Mouse (Mus musculus) midbrain, postnatal 0 days (tissue): ENCODE results near the gene Ip6k1. TPM values are rescaled to one million over a fixed set of nuclear protein-coding genes. Genes with fewer than 3 reads are reported as not detected.

ENCODE experiments used
- ATAC-seq: fragments of 200-750 bp; cut with Nextera tagmentation; 2 replicates; pipeline ENCODE4 v1.8.0; 2017; ENCODE audit warnings: moderate number of reproducible peaks, mild to moderate bottlenecking, moderate TSS enrichment, moderate library complexity; ENCODE audit not compliant: low FRiP score
- DNase-seq: peaks from one replicate; pipeline ENCODE4 v3.0.0-alpha.2; 2015; ENCODE audit warnings: low spot score
- H3K27ac ChIP-seq: fragments of 300-500 bp; sonication (generic); 2 replicates; pipeline ENCODE4 v1.5.1; 2014; ENCODE audit warnings: low read depth, mild to moderate bottlenecking, low read length, mixed read lengths
- H3K27me3 ChIP-seq: fragments of 300-500 bp; sonication (generic); 2 replicates; pipeline ENCODE4 v1.6.1; 2014; ENCODE audit warnings: low read length, control low read depth, mixed read lengths; ENCODE audit not compliant: insufficient read depth
- H3K36me3 ChIP-seq: fragments of 300-500 bp; sonication (generic); 2 replicates; pipeline ENCODE4 v1.6.1; 2014; ENCODE audit warnings: low read length, control low read depth, mixed read lengths; ENCODE audit not compliant: insufficient read depth
- H3K4me1 ChIP-seq: fragments of 300-500 bp; sonication (generic); 2 replicates; pipeline ENCODE4 v1.6.1; 2014; ENCODE audit warnings: mild to moderate bottlenecking, control low read depth, antibody characterized with exemption, low read length, mixed read lengths; ENCODE audit not compliant: insufficient read depth
- H3K4me2 ChIP-seq: fragments of 300-500 bp; sonication (generic); 2 replicates; pipeline ENCODE4 v1.6.1; 2014; ENCODE audit warnings: low read depth, mild to moderate bottlenecking, low read length, mixed read lengths; ENCODE audit not compliant: poor library complexity, severe bottlenecking
- H3K4me3 ChIP-seq: fragments of 300-500 bp; sonication (generic); 2 replicates; pipeline ENCODE4 v1.5.1; 2014; ENCODE audit warnings: low read depth, mild to moderate bottlenecking, low read length, moderate library complexity
- H3K9ac ChIP-seq: fragments of 300-500 bp; sonication (generic); replicated peaks from 2 replicates; pipeline ENCODE4 v1.6.1; 2014; ENCODE audit warnings: mild to moderate bottlenecking, low read length, moderate library complexity, mixed read lengths; ENCODE audit not compliant: poor library complexity, severe bottlenecking
- H3K9me3 ChIP-seq: fragments of 300-500 bp; sonication (generic); 2 replicates; pipeline ENCODE4 v1.6.1; 2016; ENCODE audit warnings: low read length, control low read depth
- CTCF ChIP-seq: IDR thresholded peaks from 2 replicates; pipeline ENCODE4 v1.5.1; 2016; ENCODE audit warnings: antibody characterized with exemption, mild to moderate bottlenecking
- WGBS: fragments of 180-500 bp; shearing (Covaris S2); extraction: QIAGEN DNeasy Blood & Tissue Kit; methylation state at CpG from one replicate; pipeline ENCODE4 v1.1.7; 2014; 5-methylcytosine and 5-hydroxymethylcytosine counted together
- polyA plus RNA-seq: library from polyadenylated mRNA; unstranded; fragments of >200 nt; fragmentation: Nextera tagmentation; extraction: Ambion mirVana; gene quantifications from 2 replicates; pipeline ENCODE4 v1.2.1, GENCODE M21; 2015
- total RNA-seq: library from RNA; depleted of rRNA; stranded (reverse); fragments of >200 nt; gene quantifications from 2 replicates; pipeline ENCODE4 v1.2.3, GENCODE M21; 2014

Ip6k1 gene
- total and polyA plus RNA-seq, 2 experiments from 2014 or later = 94.1 to 249 TPM

GRCm38 (mm10) chr9:108054331-108055040, 52.2 kb downstream of the Ip6k1 start:
- ATAC-seq = no peak
- Histone ChIP-seq H3K4me2 (no peak overlapping the region), H3K36me3 (peaks cover 58% of the 10 kb centered on the region), H3K27ac (no peak overlapping the region), H3K4me1 (peaks cover 7% of the 10 kb centered on the region; the same call in 1 of the 2 replicates), H3K4me3 (no peak overlapping the region), H3K27me3 (no peaks in the 10 kb centered on the region), H3K9me3 (no peaks in the 10 kb centered on the region), H3K9ac (no peak overlapping the region)
- no peak for TF ChIP-seq CTCF
- DNase-seq = no peak
- 89% methylated on average over 22 of the region's 22 CpGs for WGBS

DNA sequence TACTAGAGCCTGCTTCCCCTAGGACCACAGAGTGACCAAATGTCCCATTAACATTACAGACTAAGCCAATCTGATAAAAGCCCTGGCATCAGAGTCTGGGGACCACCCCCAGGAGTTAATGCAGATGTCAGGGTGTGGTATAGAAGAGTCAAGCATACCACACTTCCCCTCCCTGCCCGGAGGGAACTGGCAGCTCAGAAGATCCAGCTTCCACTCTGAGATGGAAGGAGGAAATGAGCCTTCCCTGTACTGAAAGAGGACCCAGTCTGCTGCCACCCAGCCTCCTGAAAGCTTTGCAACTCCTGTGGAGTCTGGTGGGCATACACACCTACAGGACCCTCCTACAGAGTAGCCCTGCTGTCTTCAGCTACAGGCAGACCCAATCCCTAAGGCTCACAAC, 52.8 kb downstream of the Ip6k1 start:
- H3K36me3 ChIP-seq = peaks cover 63% of the 10 kb centered on the region
- H3K4me3 ChIP-seq = no peak overlapping the region
- no peaks in the 10 kb centered on the region for H3K9me3 ChIP-seq
- H3K4me2 ChIP-seq = no peak overlapping the region
- H3K27me3 ChIP-seq = no peaks in the 10 kb centered on the region
- 84% methylated on average over 1 of the region's 1 CpGs for WGBS
- DNase-seq = no peak
- H3K4me1 ChIP-seq = peaks cover 3% of the 10 kb centered on the region; the same call in 1 of the 2 replicates
- TF ChIP-seq CTCF = no peak
- ATAC-seq = no peak
- no peak overlapping the region for H3K9ac ChIP-seq
- H3K27ac ChIP-seq = no peak overlapping the region

- Histone ChIP-seq H3K4me1 (no peaks in the 10 kb centered on the region), H3K27me3 (no peaks in the 10 kb centered on the region), H3K9me3 (no peaks in the 10 kb centered on the region), H3K4me3 (no peak overlapping the region), H3K36me3 (peaks cover 60% of the 10 kb centered on the region), H3K9ac (no peak overlapping the region), H3K27ac (no peak overlapping the region), H3K4me2 (no peak overlapping the region)
- no peak for ATAC-seq
- DNase-seq = no peak
- no peak for TF ChIP-seq CTCF
- WGBS = 86% methylated on average over 6 of the region's 6 CpGs
These were observed 53.4 kb downstream of the Ip6k1 start for GRCm38 (mm10) chr9:108055661-108056237.

GRCm38 (mm10) chr9:108056361-108057261, 54.3 kb downstream of the Ip6k1 start:
- H3K36me3 ChIP-seq = peaks cover 59% of the 10 kb centered on the region

DNA sequence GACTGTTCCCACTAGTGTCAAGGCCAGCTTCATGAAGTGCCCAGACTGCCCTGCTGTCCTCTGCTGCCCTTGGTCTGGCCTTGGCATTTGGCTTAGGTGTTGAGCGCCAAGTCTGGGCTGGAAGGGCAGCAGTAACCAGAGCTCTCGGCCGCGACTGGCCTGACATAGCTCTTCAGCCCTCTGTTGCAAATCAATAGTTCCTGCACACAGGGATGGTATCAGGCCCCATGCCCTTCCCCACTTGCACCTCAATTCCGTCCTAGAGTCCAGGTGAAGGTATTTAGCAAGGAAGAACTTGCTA, 54.9 kb downstream of the Ip6k1 start:
- no peak for TF ChIP-seq CTCF
- H3K4me2 ChIP-seq = no peak overlapping the region
- H3K4me1 ChIP-seq = no peaks in the 10 kb centered on the region
- peaks cover 63% of the 10 kb centered on the region for H3K36me3 ChIP-seq
- 90% methylated on average over 5 of the region's 5 CpGs for WGBS
- ATAC-seq = no peak
- DNase-seq = no peak
- no peak overlapping the region for H3K9ac ChIP-seq
- no peak overlapping the region for H3K27ac ChIP-seq
- no peak overlapping the region for H3K4me3 ChIP-seq
- H3K9me3 ChIP-seq = no peaks in the 10 kb centered on the region
- no peaks in the 10 kb centered on the region for H3K27me3 ChIP-seq

More at GRCm38 (mm10) chr9:108056361-108057261, 54.3 kb downstream of the Ip6k1 start:
- Histone ChIP-seq H3K4me2 (no peak overlapping the region), H3K27ac (no peak overlapping the region), H3K9me3 (no peaks in the 10 kb centered on the region), H3K9ac (no peak overlapping the region), H3K27me3 (no peaks in the 10 kb centered on the region), H3K4me3 (no peak overlapping the region), H3K4me1 (no peaks in the 10 kb centered on the region)
- no peak for TF ChIP-seq CTCF
- WGBS = 82% methylated on average over 28 of the region's 28 CpGs
- DNase-seq (no peak), ATAC-seq (no peak)
